Mouse (Mus musculus): ENCODE results near the gene Gpr65. TPM values are rescaled to one million over a fixed set of nuclear protein-coding genes. Genes with fewer than 3 reads are reported as not detected.

Gpr65 gene
- total RNA-seq (2012; rRNA removed) (not detected in 2 replicates), polyA plus RNA-seq (2012; ENCODE audit: insufficient read depth in 1 of 2, insufficient read length in 2 of 2, low read depth in 1 of 2, low replicate concordance in 2 of 2, missing spikeins in 1 of 2) (not detected)

- H3K27me3 ChIP-seq (ENCODE audit: control insufficient read depth in 1 of 2, insufficient read depth in 2 of 2, low read length in 2 of 2): no peaks in the 10 kb centered on the region
- no peak within 1 kb of the TSS for H3K27ac ChIP-seq (ENCODE audit: control insufficient read depth, low read depth, low read length)
- no peaks in the 10 kb centered on the region for H3K79me2 ChIP-seq (ENCODE audit: control insufficient read depth, insufficient read depth, low read length, poor library complexity)
- no peaks in the 10 kb centered on the region for H3K9me3 ChIP-seq (replicated peaks; ENCODE audit: insufficient read depth, low read length)
- no peak for DNase-seq (ENCODE audit: low read depth, low spot score)
- no peak for TF ChIP-seq USF1 (IDR thresholded peaks at IDR 0.05; ENCODE audit: low read depth, low read length)
- TF ChIP-seq E2F4 (IDR thresholded peaks at IDR 0.05; ENCODE audit: borderline replicate concordance, low read depth, low read length): no peak
- no peak for TF ChIP-seq ZNF384 (IDR thresholded peaks at IDR 0.05; ENCODE audit: low read depth, low read length)
- TF ChIP-seq GABPA (IDR thresholded peaks at IDR 0.05; ENCODE audit: low read depth, low read length): no peak
- TF ChIP-seq SIN3A (IDR thresholded peaks at IDR 0.05; ENCODE audit: low read length): no peak
- no peak for TF ChIP-seq TAL1 (IDR thresholded peaks at IDR 0.05; ENCODE audit: low read length)
- no peak for TF ChIP-seq NELFE (IDR thresholded peaks at IDR 0.05; ENCODE audit: low read depth, low read length)
- no peak for TF ChIP-seq USF2 (IDR thresholded peaks at IDR 0.05; ENCODE audit: borderline replicate concordance in 1 of 2, insufficient read depth in 1 of 2, low read depth in 1 of 2, low read length in 2 of 2)
- TF ChIP-seq SMC3 (IDR thresholded peaks at IDR 0.05; ENCODE audit: low read depth, low read length): no peak
- no peak for TF ChIP-seq GATA1 (IDR thresholded peaks at IDR 0.05; ENCODE audit: low read depth, low read length)
- no peak for TF ChIP-seq JUND (IDR thresholded peaks at IDR 0.05; ENCODE audit: low read depth, low read length)
- no peak for TF ChIP-seq MAFK (IDR thresholded peaks at IDR 0.05; ENCODE audit: borderline replicate concordance, low read depth, low read length)
- no peak within 1 kb of the TSS for H3K4me3 ChIP-seq (ENCODE audit: control insufficient read depth in 1 of 2, insufficient read depth in 1 of 2, low read depth in 2 of 2, low read length in 2 of 2)
- no peaks in the 10 kb centered on the region for H3K36me3 ChIP-seq (ENCODE audit: control insufficient read depth in 1 of 2, insufficient read depth in 2 of 2, low read length in 2 of 2)
- H3K4me1 ChIP-seq (ENCODE audit: control insufficient read depth in 1 of 2, insufficient read depth in 2 of 2, low read length in 2 of 2): no peaks in the 10 kb centered on the region
- H3K9ac ChIP-seq (ENCODE audit: control insufficient read depth, low read depth, low read length, poor library complexity, severe bottlenecking): no peak within 1 kb of the TSS
These were observed at the start of gene Gpr65 for GRCm38 (mm10) chr12:98268441-98269369. Gene Gpr65 (plus strand): TSS chr12:98268635.

- TF ChIP-seq MXI1 (IDR thresholded peaks at IDR 0.05; ENCODE audit: low read depth, low read length): no peak
- no peak for TF ChIP-seq MAFK (IDR thresholded peaks at IDR 0.05; ENCODE audit: borderline replicate concordance, low read depth, low read length)
- TF ChIP-seq ZC3H11A (IDR thresholded peaks at IDR 0.05; ENCODE audit: low read depth, low read length): no peak
- TF ChIP-seq MYB (IDR thresholded peaks at IDR 0.05; ENCODE audit: low read depth, low read length): no peak
- no peak for TF ChIP-seq ZKSCAN1 (IDR thresholded peaks at IDR 0.05; ENCODE audit: low read depth, low read length)
- no peaks in the 10 kb centered on the region for H3K9me3 ChIP-seq (replicated peaks; ENCODE audit: insufficient read depth, low read length)
- H3K9ac ChIP-seq (ENCODE audit: control insufficient read depth, low read depth, low read length, poor library complexity, severe bottlenecking): no peak overlapping the region
- no peaks in the 10 kb centered on the region for H3K27me3 ChIP-seq (ENCODE audit: control insufficient read depth in 1 of 2, insufficient read depth in 2 of 2, low read length in 2 of 2)
- no peak overlapping the region for H3K4me3 ChIP-seq (ENCODE audit: control insufficient read depth in 1 of 2, insufficient read depth in 1 of 2, low read depth in 2 of 2, low read length in 2 of 2)
- no peak overlapping the region for H3K27ac ChIP-seq (ENCODE audit: control insufficient read depth, low read depth, low read length)
- DNase-seq (ENCODE audit: low read depth, low spot score): no peak
- no peaks in the 10 kb centered on the region for H3K36me3 ChIP-seq (ENCODE audit: control insufficient read depth in 1 of 2, insufficient read depth in 2 of 2, low read length in 2 of 2)
- no peaks in the 10 kb centered on the region for H3K79me2 ChIP-seq (ENCODE audit: control insufficient read depth, insufficient read depth, low read length, poor library complexity)
- no peaks in the 10 kb centered on the region for H3K4me1 ChIP-seq (ENCODE audit: control insufficient read depth in 1 of 2, insufficient read depth in 2 of 2, low read length in 2 of 2)
These were observed 45.1 kb upstream of the Gpr65 start for GRCm38 (mm10) chr12:98223286-98223685.
